In genomic region chr4:149719686-149720085, GRCm38 (mm10) we compare ENCODE assay signal across 9 mouse cellular contexts. TPM values are rescaled to one million over a fixed set of nuclear protein-coding genes. Genes with fewer than 3 reads are reported as not detected.
A peak's percentile ranks its signal among the peaks of the same experiment; 100 is the strongest.
DNase-seq lines count a peak whose midpoint lies in the region; ATAC-seq and TF ChIP-seq lines count a peak whose summit lies in the region.
"Had no signal": no experiment of that assay in that cellular context is flagged by ENCODE, and none has a peak within 500 bp of the region (broad histone marks: within the 10 kb centered on the region; RNA-seq: fewer than 3 reads in every experiment).

No protein-coding gene starts in this region.

- H3K27me3 ChIP-seq in kidney, adult 2 months (replicated peaks; ENCODE audit: control insufficient read depth, insufficient read depth, low read length), result no peaks in the 10 kb centered on the region
- H3K27me3 ChIP-seq in limb, embryonic 10.5 days (ENCODE audit: low read depth, poor library complexity, severe bottlenecking), result no peaks in the 10 kb centered on the region
- H3K27me3 ChIP-seq in midbrain, embryonic 15.5 days (replicated peaks), result no peaks in the 10 kb centered on the region
- H3K27me3 ChIP-seq in midbrain, embryonic 10.5 days (ENCODE audit: low read depth, poor library complexity, severe bottlenecking), result no peaks in the 10 kb centered on the region
- H3K27me3 ChIP-seq: embryonic facial prominence, embryonic 15.5 days had no signal

- H3K4me1 ChIP-seq in kidney, adult 2 months (ENCODE audit: control insufficient read depth, insufficient read depth, low read length), result no peaks in the 10 kb centered on the region
- 0 out of 2 replicates have a peak, but pooled peaks cover 3% of the 10 kb centered on the region for H3K4me1 ChIP-seq in limb, embryonic 10.5 days
- peaks cover 10% of the 10 kb centered on the region for H3K4me1 ChIP-seq in midbrain, embryonic 15.5 days
- H3K4me1 ChIP-seq in midbrain, embryonic 10.5 days, result peaks cover 15% of the 10 kb centered on the region; the same call in 1 of the 2 replicates
- H3K4me1 ChIP-seq: embryonic facial prominence, embryonic 15.5 days had no signal

- H3K9me3 ChIP-seq in limb, embryonic 10.5 days (replicated peaks), result no peaks in the 10 kb centered on the region
- no peaks in the 10 kb centered on the region for H3K9me3 ChIP-seq in midbrain, embryonic 15.5 days
- H3K9me3 ChIP-seq in midbrain, embryonic 10.5 days (replicated peaks), result no peaks in the 10 kb centered on the region
- H3K9me3 ChIP-seq: embryonic facial prominence, embryonic 15.5 days had no signal

- H3K9ac ChIP-seq in midbrain, embryonic 15.5 days, result no peak overlapping the region
- H3K9ac ChIP-seq: embryonic facial prominence, embryonic 15.5 days had no signal

- H3K27ac ChIP-seq in kidney, adult 2 months (ENCODE audit: insufficient read depth, low read depth, low read length), result no peak overlapping the region
- no peak overlapping the region for H3K27ac ChIP-seq in limb, embryonic 10.5 days
- no peak overlapping the region for H3K27ac ChIP-seq in midbrain, embryonic 15.5 days
- no peak overlapping the region for H3K27ac ChIP-seq in midbrain, embryonic 10.5 days (replicated peaks)
- H3K27ac ChIP-seq: embryonic facial prominence, embryonic 15.5 days had no signal

- no peaks in the 10 kb centered on the region for H3K36me3 ChIP-seq in kidney, adult 2 months (ENCODE audit: control insufficient read depth, insufficient read depth, low read length)
- H3K36me3 ChIP-seq in limb, embryonic 10.5 days, result peaks cover 100% of the 10 kb centered on the region
- peaks cover 50% of the 10 kb centered on the region; the same call in 1 of the 2 replicates for H3K36me3 ChIP-seq in midbrain, embryonic 15.5 days (replicated peaks)
- peaks cover 99% of the 10 kb centered on the region for H3K36me3 ChIP-seq in midbrain, embryonic 10.5 days

- peak; percentile 39 for DNase-seq in kidney, adult 2 months
- DNase-seq in kidney, adult 11 months, result no peak
- DNase-seq in CD4-positive helper T cell, adult 2 months (ENCODE audit: low read depth, low spot score), result peak; percentile 40
- peak; percentile 91 for DNase-seq in R1 (ENCODE audit: low read depth, low spot score)
- DNase-seq in limb, embryonic 10.5 days (ENCODE audit: low spot score), result peak; percentile 53
- DNase-seq in spleen, adult 12 weeks (ENCODE audit: low spot score), result no peak
- no peak for DNase-seq in midbrain, embryonic 10.5 days (ENCODE audit: low spot score)

- TF ChIP-seq POLR2A in kidney, adult 2 months (IDR thresholded peaks at IDR 0.05; ENCODE audit: low read depth, low read length), result no peak

- H3K4me3 ChIP-seq in kidney, adult 2 months (ENCODE audit: insufficient read depth, low read depth, low read length), result no peak overlapping the region
- H3K4me3 ChIP-seq in limb, embryonic 10.5 days, result no peak overlapping the region
- H3K4me3 ChIP-seq in midbrain, embryonic 15.5 days, result no peak overlapping the region
- H3K4me3 ChIP-seq in midbrain, embryonic 10.5 days, result no peak overlapping the region
- H3K4me3 ChIP-seq: embryonic facial prominence, embryonic 15.5 days had no signal

- H3K4me2 ChIP-seq in midbrain, embryonic 15.5 days, result no peak overlapping the region
- H3K4me2 ChIP-seq: embryonic facial prominence, embryonic 15.5 days had no signal

- peak; percentile 65 for TF ChIP-seq CTCF in kidney, adult 2 months (conservative IDR thresholded peaks at IDR 0.05; ENCODE audit: insufficient read depth, insufficient read length, low read depth, low read length)

- no peak for ATAC-seq in midbrain, embryonic 15.5 days (replicated peaks)

- 67% methylated on average over 6 of the region's 6 CpGs for WGBS in kidney, adult 2 months
- WGBS in limb, embryonic 10.5 days, result 86% methylated on average over 6 of the region's 6 CpGs
- WGBS in midbrain, embryonic 15.5 days, result 87% methylated on average over 6 of the region's 6 CpGs
- 88% methylated on average over 6 of the region's 6 CpGs for WGBS in midbrain, embryonic 10.5 days

RNA-seq across cellular contexts. Expression of gene Pik3cd, which starts 17.3 kb away (rescaled TPM):
- 3.1 and 7.2 TPM in 2 replicates for polyA plus RNA-seq in kidney, adult 2 months (2012; rRNA removed)
- polyA plus RNA-seq in limb, embryonic 10.5 days (2016; fragmentation: Nextera tagmentation; extraction: Ambion mirVana), result 2.7 and 3.4 TPM in 2 replicates
- polyA plus RNA-seq in midbrain, embryonic 15.5 days (2015; fragmentation: Nextera tagmentation; extraction: Ambion mirVana), result 14.0 and 15.5 TPM in 2 replicates
- 7.9 and 11.2 TPM in 2 replicates for polyA plus RNA-seq in midbrain, embryonic 10.5 days (2016; fragmentation: Nextera tagmentation; extraction: Ambion mirVana)

RNA-seq across cellular contexts. Expression of gene Tmem201, which starts 18.2 kb away (rescaled TPM):
- 34.2 and 37.5 TPM in 2 replicates for polyA plus RNA-seq in kidney, adult 2 months (2012; rRNA removed)
- polyA plus RNA-seq in limb, embryonic 10.5 days (2016; fragmentation: Nextera tagmentation; extraction: Ambion mirVana), result 50.7 and 52.1 TPM in 2 replicates
- polyA plus RNA-seq in midbrain, embryonic 15.5 days (2015; fragmentation: Nextera tagmentation; extraction: Ambion mirVana), result 51.1 and 51.4 TPM in 2 replicates
- 38.7 and 44.3 TPM in 2 replicates for polyA plus RNA-seq in midbrain, embryonic 10.5 days (2016; fragmentation: Nextera tagmentation; extraction: Ambion mirVana)

RNA-seq across cellular contexts. Expression of gene Slc25a33, which starts 54.4 kb away (rescaled TPM):
- 16.8 and 18.3 TPM in 2 replicates for polyA plus RNA-seq in kidney, adult 2 months (2012; rRNA removed)
- polyA plus RNA-seq in limb, embryonic 10.5 days (2016; fragmentation: Nextera tagmentation; extraction: Ambion mirVana), result 24.5 and 25.4 TPM in 2 replicates
- 26.6 and 27.4 TPM in 2 replicates for polyA plus RNA-seq in midbrain, embryonic 15.5 days (2015; fragmentation: Nextera tagmentation; extraction: Ambion mirVana)
- polyA plus RNA-seq in midbrain, embryonic 10.5 days (2016; fragmentation: Nextera tagmentation; extraction: Ambion mirVana), result 16.3 and 18.0 TPM in 2 replicates

Comparison
In these comparisons a context has a peak if more than half of its experiments do, and no peak if none do; other contexts are left out.
1. DNase-seq: peak in kidney, adult 2 months (single experiment), CD4-positive helper T cell, adult 2 months (single experiment), R1 (single experiment) and limb, embryonic 10.5 days (single experiment); none in kidney, adult 11 months (single experiment), spleen, adult 12 weeks (single experiment) and midbrain, embryonic 10.5 days (single experiment).